Mouse (Mus musculus): ENCODE measurements at regions not wholly inside any gene's neighbourhood (a gene's known extent, or its start where the extent isn't known, plus 50 kb on each side); places are given as distances from the start of the nearest gene placed in this dataset.

- DNase-seq = no peak
Observed at GRCm38 (mm10) chr4:61909409-61909808, 74.4 kb upstream of the Mup5 start.

DNA sequence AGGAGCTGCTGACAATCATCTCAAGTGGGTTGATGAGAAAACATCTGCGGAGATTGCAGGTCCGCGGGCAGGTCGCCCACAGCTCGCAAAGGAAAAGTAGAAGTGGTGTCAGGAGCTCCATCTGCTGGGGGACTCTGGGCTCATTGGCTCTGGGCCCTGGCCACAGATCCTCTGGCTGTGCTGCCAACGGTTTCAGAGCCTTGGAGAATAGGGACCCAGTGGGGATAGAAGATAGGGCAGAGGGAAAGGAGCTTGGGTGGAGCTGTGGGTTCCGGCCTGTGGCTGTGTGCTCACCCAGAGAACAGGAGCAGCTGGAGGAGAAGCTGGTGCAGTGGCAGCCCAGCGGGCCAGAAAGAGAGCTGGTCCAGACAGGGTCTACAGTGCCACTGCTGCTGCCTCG, 67.1 kb upstream of the Mup5 start:
- DNase-seq = peak; percentile 4

DNA sequence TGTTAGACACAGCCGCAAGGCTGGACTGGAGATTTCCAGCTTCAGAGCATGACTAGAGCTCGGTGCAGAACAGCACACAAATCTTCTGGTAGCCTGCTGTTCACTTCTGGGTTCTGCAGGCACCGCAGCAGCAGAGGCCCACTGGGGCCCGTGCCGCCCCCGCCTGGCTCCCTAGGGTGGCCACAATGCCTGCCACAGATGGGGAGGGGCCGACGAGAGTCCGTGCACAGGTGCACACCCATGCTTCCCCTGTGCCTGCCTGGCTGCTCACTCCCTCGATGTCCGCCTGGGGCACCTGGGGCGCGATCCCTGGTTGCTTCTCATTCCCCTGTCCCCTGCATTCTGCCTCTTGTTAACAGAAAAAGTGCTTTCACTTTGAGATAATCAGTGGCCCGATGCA, 63.2 kb upstream of the Mup5 start:
- no peak for DNase-seq

GRCm38 (mm10) chr4:61897176-61897575, 62.1 kb upstream of the Mup5 start:
- no peak for DNase-seq

Measured in adrenal gland, adult 8-10 months (tissue).